Mouse (Mus musculus): ENCODE measurements around the gene Dok5. TPM values are rescaled to one million over a fixed set of nuclear protein-coding genes. Genes with fewer than 3 reads are reported as not detected.

Gene Dok5
- polyA plus RNA-seq, 1 experiment from 2014 or later = not detected

- H3K27ac ChIP-seq = no peak overlapping the region
- H3K4me3 ChIP-seq (ENCODE audit: inconsistent target) = no peak overlapping the region
- no peaks in the 10 kb centered on the region for H3K36me3 ChIP-seq (ENCODE audit: inconsistent target)
- WGBS (ENCODE audit: missing documents) = 86% methylated on average over 14 of the region's 14 CpGs
- no peaks in the 10 kb centered on the region for H3K79me2 ChIP-seq (ENCODE audit: inconsistent target)
These were observed 25.7 kb downstream of the Dok5 start for GRCm38 (mm10) chr2:170757228-170757875.

GRCm38 (mm10) chr2:170758201-170758600 is 26.6 kb downstream of the Dok5 start:
- Histone ChIP-seq H3K4me3 (ENCODE audit: inconsistent target) (no peak overlapping the region), H3K79me2 (ENCODE audit: inconsistent target) (no peaks in the 10 kb centered on the region), H3K36me3 (ENCODE audit: inconsistent target) (no peaks in the 10 kb centered on the region), H3K27ac (no peak overlapping the region)
- 94% methylated on average over 5 of the region's 5 CpGs for WGBS (ENCODE audit: missing documents)

- Histone ChIP-seq H3K36me3 (ENCODE audit: inconsistent target) (no peaks in the 10 kb centered on the region), H3K79me2 (ENCODE audit: inconsistent target) (no peaks in the 10 kb centered on the region), H3K27ac (no peak overlapping the region), H3K4me3 (ENCODE audit: inconsistent target) (no peak overlapping the region)
- 94% methylated on average over 3 of the region's 3 CpGs for WGBS (ENCODE audit: missing documents)
These were observed 33.1 kb downstream of the Dok5 start for GRCm38 (mm10) chr2:170764704-170765103.

- no peak overlapping the region for H3K4me3 ChIP-seq (ENCODE audit: inconsistent target)
- no peaks in the 10 kb centered on the region for H3K36me3 ChIP-seq (ENCODE audit: inconsistent target)
- WGBS (ENCODE audit: missing documents) = 81% methylated on average over 8 of the region's 8 CpGs
- no peaks in the 10 kb centered on the region for H3K79me2 ChIP-seq (ENCODE audit: inconsistent target)
- no peak overlapping the region for H3K27ac ChIP-seq
These were observed 35.6 kb downstream of the Dok5 start for GRCm38 (mm10) chr2:170767243-170767642.

- Histone ChIP-seq H3K27ac (no peak overlapping the region), H3K4me3 (ENCODE audit: inconsistent target) (no peak overlapping the region), H3K79me2 (ENCODE audit: inconsistent target) (no peaks in the 10 kb centered on the region), H3K36me3 (ENCODE audit: inconsistent target) (no peaks in the 10 kb centered on the region)
- WGBS (ENCODE audit: missing documents) = 90% methylated on average over 6 of the region's 6 CpGs
These were observed 37.1 kb downstream of the Dok5 start for GRCm38 (mm10) chr2:170768699-170769098.

- H3K4me3 ChIP-seq (ENCODE audit: inconsistent target) = no peak overlapping the region
These were observed 39.9 kb downstream of the Dok5 start for GRCm38 (mm10) chr2:170771555-170771954.

GRCm38 (mm10) chr2:170772126-170772884 is 40.7 kb downstream of the Dok5 start:
- Histone ChIP-seq H3K79me2 (ENCODE audit: inconsistent target) (no peaks in the 10 kb centered on the region), H3K36me3 (ENCODE audit: inconsistent target) (no peaks in the 10 kb centered on the region), H3K27ac (no peak overlapping the region), H3K4me3 (ENCODE audit: inconsistent target) (no peak overlapping the region)
- 18% methylated on average over 19 of the region's 19 CpGs for WGBS (ENCODE audit: missing documents)

More at GRCm38 (mm10) chr2:170771555-170771954, 39.9 kb downstream of the Dok5 start:
- no CpG with 5 or more reads among the region's 1 CpGs for WGBS (ENCODE audit: missing documents)
- H3K79me2 ChIP-seq (ENCODE audit: inconsistent target) = no peaks in the 10 kb centered on the region
- no peaks in the 10 kb centered on the region for H3K36me3 ChIP-seq (ENCODE audit: inconsistent target)
- H3K27ac ChIP-seq = no peak overlapping the region

GRCm38 (mm10) chr2:170772885-170773270 is 41.3 kb downstream of the Dok5 start:
- Histone ChIP-seq H3K36me3 (ENCODE audit: inconsistent target) (no peaks in the 10 kb centered on the region), H3K4me3 (ENCODE audit: inconsistent target) (no peak overlapping the region), H3K27ac (no peak overlapping the region), H3K79me2 (ENCODE audit: inconsistent target) (no peaks in the 10 kb centered on the region)
- 35% methylated on average over 8 of the region's 8 CpGs for whole genome bisulfite sequencing (ENCODE audit: missing documents)

- no peaks in the 10 kb centered on the region for H3K79me2 ChIP-seq (ENCODE audit: inconsistent target)
- 93% methylated on average over 15 of the region's 15 CpGs for WGBS (ENCODE audit: missing documents)
- H3K4me3 ChIP-seq (ENCODE audit: inconsistent target) = no peak overlapping the region
- no peak overlapping the region for H3K27ac ChIP-seq
- H3K36me3 ChIP-seq (ENCODE audit: inconsistent target) = no peaks in the 10 kb centered on the region
These were observed 44.0 kb downstream of the Dok5 start for GRCm38 (mm10) chr2:170775577-170775976.

- Histone ChIP-seq H3K4me3 (ENCODE audit: inconsistent target) (no peak overlapping the region), H3K27ac (no peak overlapping the region), H3K79me2 (ENCODE audit: inconsistent target) (no peaks in the 10 kb centered on the region), H3K36me3 (ENCODE audit: inconsistent target) (no peaks in the 10 kb centered on the region)
- WGBS (ENCODE audit: missing documents) = 88% methylated on average over 11 of the region's 11 CpGs
These were observed 44.5 kb downstream of the Dok5 start for GRCm38 (mm10) chr2:170776107-170776506.

- H3K79me2 ChIP-seq (ENCODE audit: inconsistent target) = no peaks in the 10 kb centered on the region
- no peak overlapping the region for H3K27ac ChIP-seq
- H3K36me3 ChIP-seq (ENCODE audit: inconsistent target) = no peaks in the 10 kb centered on the region
- no peak overlapping the region for H3K4me3 ChIP-seq (ENCODE audit: inconsistent target)
- 76% methylated on average over 6 of the region's 6 CpGs for WGBS (ENCODE audit: missing documents)
These were observed 46.0 kb downstream of the Dok5 start for GRCm38 (mm10) chr2:170777572-170777971.

- WGBS (ENCODE audit: missing documents) = 85% methylated on average over 11 of the region's 11 CpGs
- H3K4me3 ChIP-seq (ENCODE audit: inconsistent target) = no peak overlapping the region
- no peaks in the 10 kb centered on the region for H3K79me2 ChIP-seq (ENCODE audit: inconsistent target)
- no peaks in the 10 kb centered on the region for H3K36me3 ChIP-seq (ENCODE audit: inconsistent target)
- no peak overlapping the region for H3K27ac ChIP-seq
These were observed 48.6 kb downstream of the Dok5 start for GRCm38 (mm10) chr2:170780010-170780750.

GRCm38 (mm10) chr2:170788101-170788500 is 56.5 kb downstream of the Dok5 start:
- WGBS (ENCODE audit: missing documents) = 95% methylated on average over 10 of the region's 10 CpGs
- no peak overlapping the region for H3K4me3 ChIP-seq (ENCODE audit: inconsistent target)
- H3K79me2 ChIP-seq (ENCODE audit: inconsistent target) = no peaks in the 10 kb centered on the region
- H3K27ac ChIP-seq = no peak overlapping the region
- no peaks in the 10 kb centered on the region for H3K36me3 ChIP-seq (ENCODE audit: inconsistent target)

GRCm38 (mm10) chr2:170791332-170792017 is 59.9 kb downstream of the Dok5 start:
- H3K27ac ChIP-seq = no peak overlapping the region
- no peaks in the 10 kb centered on the region for H3K79me2 ChIP-seq (ENCODE audit: inconsistent target)
- no peaks in the 10 kb centered on the region for H3K36me3 ChIP-seq (ENCODE audit: inconsistent target)
- no peak overlapping the region for H3K4me3 ChIP-seq (ENCODE audit: inconsistent target)
- WGBS (ENCODE audit: missing documents) = 62% methylated on average over 8 of the region's 8 CpGs
